Mouse (Mus musculus): ENCODE measurements around the gene Sf1. TPM values are rescaled to one million over a fixed set of nuclear protein-coding genes. Genes with fewer than 3 reads are reported as not detected.

The Sf1 gene
- polyA plus RNA-seq, 1 experiment from 2014 or later = 183 TPM

- H3K27ac ChIP-seq (ENCODE audit: low read depth, low read length) = no peak overlapping the region
- no peaks in the 10 kb centered on the region for H3K9me3 ChIP-seq (ENCODE audit: control insufficient read depth, low read length)
- no peak overlapping the region for H3K4me2 ChIP-seq (replicated peaks; ENCODE audit: low read depth, low read length)
- no peak for ATAC-seq (ENCODE audit: low FRiP score, low TSS enrichment)
- no peak overlapping the region for H3K4me3 ChIP-seq (ENCODE audit: low read length)
- no peaks in the 10 kb centered on the region for H3K4me1 ChIP-seq (ENCODE audit: control insufficient read depth, insufficient read depth, low read length)
- H3K9ac ChIP-seq (ENCODE audit: low read depth, low read length) = no peak overlapping the region
- H3K36me3 ChIP-seq (ENCODE audit: control insufficient read depth, insufficient read depth, low read length) = peaks cover 76% of the 10 kb centered on the region
- 78% methylated on average over 11 of the region's 11 CpGs for WGBS
- H3K27me3 ChIP-seq (ENCODE audit: control insufficient read depth, insufficient read depth, low read length) = no peaks in the 10 kb centered on the region
Observed at GRCm38 (mm10) chr19:6377327-6378040, 14.0 kb downstream of the Sf1 start.

- ATAC-seq (ENCODE audit: low FRiP score, low TSS enrichment) = no peak
- Histone ChIP-seq H3K27me3 (ENCODE audit: control insufficient read depth, insufficient read depth, low read length) (no peaks in the 10 kb centered on the region), H3K27ac (ENCODE audit: low read depth, low read length) (no peak overlapping the region), H3K4me2 (replicated peaks; ENCODE audit: low read depth, low read length) (no peak overlapping the region), H3K9ac (ENCODE audit: low read depth, low read length) (no peak overlapping the region), H3K9me3 (ENCODE audit: control insufficient read depth, low read length) (no peaks in the 10 kb centered on the region), H3K4me3 (ENCODE audit: low read length) (no peak overlapping the region), H3K4me1 (ENCODE audit: control insufficient read depth, insufficient read depth, low read length) (peaks cover 21% of the 10 kb centered on the region), H3K36me3 (ENCODE audit: control insufficient read depth, insufficient read depth, low read length) (peaks cover 44% of the 10 kb centered on the region)
- WGBS = 90% methylated on average over 9 of the region's 9 CpGs
Observed at GRCm38 (mm10) chr19:6380411-6381166, 17.1 kb downstream of the Sf1 start.

GRCm38 (mm10) chr19:6381238-6381637, 17.7 kb downstream of the Sf1 start:
- no peak overlapping the region for H3K9ac ChIP-seq (ENCODE audit: low read depth, low read length)
- no peaks in the 10 kb centered on the region for H3K27me3 ChIP-seq (ENCODE audit: control insufficient read depth, insufficient read depth, low read length)
- no peak overlapping the region for H3K4me3 ChIP-seq (ENCODE audit: low read length)
- peaks cover 38% of the 10 kb centered on the region for H3K36me3 ChIP-seq (ENCODE audit: control insufficient read depth, insufficient read depth, low read length)
- 99% methylated on average over 5 of the region's 5 CpGs for WGBS
- H3K4me1 ChIP-seq (ENCODE audit: control insufficient read depth, insufficient read depth, low read length) = peaks cover 23% of the 10 kb centered on the region
- H3K9me3 ChIP-seq (ENCODE audit: control insufficient read depth, low read length) = no peaks in the 10 kb centered on the region
- no peak overlapping the region for H3K27ac ChIP-seq (ENCODE audit: low read depth, low read length)
- ATAC-seq (ENCODE audit: low FRiP score, low TSS enrichment) = no peak
- H3K4me2 ChIP-seq (replicated peaks; ENCODE audit: low read depth, low read length) = no peak overlapping the region

- Histone ChIP-seq H3K27ac (ENCODE audit: low read depth, low read length) (no peak overlapping the region), H3K4me2 (replicated peaks; ENCODE audit: low read depth, low read length) (no peak overlapping the region), H3K9me3 (ENCODE audit: control insufficient read depth, low read length) (no peaks in the 10 kb centered on the region), H3K36me3 (ENCODE audit: control insufficient read depth, insufficient read depth, low read length) (peaks cover 26% of the 10 kb centered on the region), H3K27me3 (ENCODE audit: control insufficient read depth, insufficient read depth, low read length) (no peaks in the 10 kb centered on the region), H3K4me3 (ENCODE audit: low read length) (no peak overlapping the region), H3K4me1 (ENCODE audit: control insufficient read depth, insufficient read depth, low read length) (peaks cover 30% of the 10 kb centered on the region), H3K9ac (ENCODE audit: low read depth, low read length) (no peak overlapping the region)
- no peak for ATAC-seq (ENCODE audit: low FRiP score, low TSS enrichment)
- 77% methylated on average over 4 of the region's 4 CpGs for WGBS
Observed at GRCm38 (mm10) chr19:6382323-6382924, 18.9 kb downstream of the Sf1 start.

GRCm38 (mm10) chr19:6383470-6383869, 20.0 kb downstream of the Sf1 start:
- ATAC-seq (ENCODE audit: low FRiP score, low TSS enrichment) = peak; percentile 17
- Histone ChIP-seq H3K9ac (ENCODE audit: low read depth, low read length) (peak overlapping the region; percentile 20; the same call in 1 of the 2 replicates), H3K9me3 (ENCODE audit: control insufficient read depth, low read length) (no peaks in the 10 kb centered on the region), H3K27me3 (ENCODE audit: control insufficient read depth, insufficient read depth, low read length) (no peaks in the 10 kb centered on the region), H3K4me3 (ENCODE audit: low read length) (no peak overlapping the region), H3K4me1 (ENCODE audit: control insufficient read depth, insufficient read depth, low read length) (peaks cover 32% of the 10 kb centered on the region), H3K4me2 (replicated peaks; ENCODE audit: low read depth, low read length) (no peak overlapping the region), H3K27ac (ENCODE audit: low read depth, low read length) (peak overlapping the region; percentile 68), H3K36me3 (ENCODE audit: control insufficient read depth, insufficient read depth, low read length) (peaks cover 16% of the 10 kb centered on the region)
- 31% methylated on average over 5 of the region's 5 CpGs for whole genome bisulfite sequencing

- peak; percentile 69 for ATAC-seq (ENCODE audit: low FRiP score, low TSS enrichment)
- H3K27ac ChIP-seq (ENCODE audit: low read depth, low read length) = peak within 1 kb of the TSS; percentile 68
- H3K4me1 ChIP-seq (ENCODE audit: control insufficient read depth, insufficient read depth, low read length) = peaks cover 39% of the 10 kb centered on the region
- peak within 1 kb of the TSS; percentile 32; the same call in 1 of the 2 replicates for H3K9ac ChIP-seq (ENCODE audit: low read depth, low read length)
- peak within 1 kb of the TSS; percentile 27; the same call in 1 of the 2 replicates for H3K4me2 ChIP-seq (replicated peaks; ENCODE audit: low read depth, low read length)
- peaks cover 9% of the 10 kb centered on the region; the same call in 1 of the 2 replicates for H3K36me3 ChIP-seq (ENCODE audit: control insufficient read depth, insufficient read depth, low read length)
- 10% methylated on average over 7 of the region's 7 CpGs for WGBS
- H3K27me3 ChIP-seq (ENCODE audit: control insufficient read depth, insufficient read depth, low read length) = no peaks in the 10 kb centered on the region
- no peak within 1 kb of the TSS for H3K4me3 ChIP-seq (ENCODE audit: low read length)
- no peaks in the 10 kb centered on the region for H3K9me3 ChIP-seq (ENCODE audit: control insufficient read depth, low read length)
Observed at GRCm38 (mm10) chr19:6384128-6384527, 20.6 kb downstream of the Sf1 start, which contains the start of gene Pygm. Gene Pygm, plus strand, starts transcription at chr19:6384399.

GRCm38 (mm10) chr19:6384954-6385353, 21.5 kb downstream of the Sf1 start:
- H3K27me3 ChIP-seq (ENCODE audit: control insufficient read depth, insufficient read depth, low read length) = no peaks in the 10 kb centered on the region
- H3K9ac ChIP-seq (ENCODE audit: low read depth, low read length) = no peak overlapping the region
- H3K4me3 ChIP-seq (ENCODE audit: low read length) = no peak overlapping the region
- ATAC-seq (ENCODE audit: low FRiP score, low TSS enrichment) = no peak
- peak overlapping the region; percentile 6; the same call in 1 of the 2 replicates for H3K4me2 ChIP-seq (replicated peaks; ENCODE audit: low read depth, low read length)
- H3K36me3 ChIP-seq (ENCODE audit: control insufficient read depth, insufficient read depth, low read length) = peaks cover 6% of the 10 kb centered on the region; the same call in 1 of the 2 replicates
- no peaks in the 10 kb centered on the region for H3K9me3 ChIP-seq (ENCODE audit: control insufficient read depth, low read length)
- WGBS = 44% methylated on average over 11 of the region's 11 CpGs
- peaks cover 46% of the 10 kb centered on the region for H3K4me1 ChIP-seq (ENCODE audit: control insufficient read depth, insufficient read depth, low read length)
- no peak overlapping the region for H3K27ac ChIP-seq (ENCODE audit: low read depth, low read length)

- Histone ChIP-seq H3K9ac (ENCODE audit: low read depth, low read length) (no peak overlapping the region), H3K27ac (ENCODE audit: low read depth, low read length) (no peak overlapping the region), H3K4me3 (ENCODE audit: low read length) (no peak overlapping the region), H3K9me3 (ENCODE audit: control insufficient read depth, low read length) (no peaks in the 10 kb centered on the region), H3K4me2 (replicated peaks; ENCODE audit: low read depth, low read length) (peak overlapping the region; percentile 6; the same call in 1 of the 2 replicates), H3K27me3 (ENCODE audit: control insufficient read depth, insufficient read depth, low read length) (no peaks in the 10 kb centered on the region), H3K36me3 (ENCODE audit: control insufficient read depth, insufficient read depth, low read length) (peaks cover 6% of the 10 kb centered on the region; the same call in 1 of the 2 replicates), H3K4me1 (ENCODE audit: control insufficient read depth, insufficient read depth, low read length) (peaks cover 48% of the 10 kb centered on the region)
- 69% methylated on average over 5 of the region's 5 CpGs for WGBS
- ATAC-seq (ENCODE audit: low FRiP score, low TSS enrichment) = no peak
Observed at GRCm38 (mm10) chr19:6385419-6385818, 21.9 kb downstream of the Sf1 start.
